Mouse (Mus musculus): Measurements from ENCODE around the gene Zfp39.

DNA sequence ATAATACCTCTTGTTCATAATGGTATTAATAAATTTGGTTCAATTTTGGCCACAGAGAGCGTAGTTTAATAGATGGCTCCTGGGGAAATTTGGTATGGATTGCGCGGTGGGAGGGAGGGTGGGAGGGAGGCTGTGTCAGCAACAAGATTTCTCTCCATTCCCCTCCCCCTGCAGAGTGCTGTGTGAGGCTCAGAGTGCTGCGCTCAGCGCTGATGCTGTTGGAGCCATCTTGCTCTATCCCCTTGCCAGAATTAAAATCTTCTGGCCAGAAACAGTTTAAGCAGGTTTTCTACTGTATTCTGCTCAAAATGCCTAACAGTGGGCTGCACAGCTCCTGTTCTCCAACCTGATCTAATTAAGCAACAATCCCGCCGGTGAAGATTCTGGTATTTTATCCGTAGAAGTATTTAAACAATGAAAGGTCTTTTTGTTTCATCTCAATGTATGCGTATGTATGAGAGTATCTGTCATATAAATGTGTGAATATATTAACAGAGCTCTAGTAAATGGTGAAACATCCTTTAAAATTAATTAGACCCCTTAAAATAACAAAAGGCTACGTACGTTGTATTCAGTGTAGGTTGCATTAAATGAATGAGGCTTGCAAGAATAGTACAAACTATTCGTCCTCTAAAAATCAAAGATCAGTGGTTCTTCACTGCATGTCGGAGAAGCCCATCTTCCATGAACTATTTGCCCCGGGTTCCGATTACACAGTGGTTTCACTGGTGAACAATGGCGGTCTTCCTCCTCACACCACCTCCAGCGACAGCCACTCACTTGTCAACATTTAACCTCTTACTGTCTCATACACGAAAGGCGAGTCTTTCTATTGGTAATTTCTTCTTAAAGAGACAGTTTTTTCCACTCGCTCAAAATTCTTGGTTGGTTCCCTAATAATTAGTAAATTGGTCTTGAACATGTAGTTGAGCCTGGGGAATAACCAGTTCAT is 45.7 kb upstream of the Zfp39 start:
- TF ChIP-seq CTCF (IDR thresholded peaks at IDR 0.05; ENCODE audit: extremely low read depth, insufficient read depth, insufficient read length, insufficient replicate concordance) (no peak), POLR2A (IDR thresholded peaks at IDR 0.05; ENCODE audit: low read depth, low read length) (no peak)
